Mouse (Mus musculus): ENCODE measurements at regions not wholly inside any gene's neighbourhood (a gene's known extent, or its start where the extent isn't known, plus 50 kb on each side); places are given as distances from the start of the nearest gene placed in this dataset.

- no peak for ATAC-seq
- 85% methylated on average over 6 of the region's 6 CpGs for WGBS
Measured at GRCm38 (mm10) chr2:8562948-8563347, 1053.6 kb upstream of the Celf2 start.

GRCm38 (mm10) chr2:8546116-8546515 is 1036.8 kb upstream of the Celf2 start:
- no peak for ATAC-seq
- Histone ChIP-seq H3K4me2 (no peak overlapping the region), H3K4me3 (no peak overlapping the region), H3K4me1 (no peaks in the 10 kb centered on the region), H3K36me3 (ENCODE audit: poor library complexity, severe bottlenecking) (no peaks in the 10 kb centered on the region), H3K27me3 (no peaks in the 10 kb centered on the region), H3K9ac (no peak overlapping the region), H3K27ac (no peak overlapping the region), H3K9me3 (replicated peaks) (no peaks in the 10 kb centered on the region)

More at GRCm38 (mm10) chr2:8562948-8563347, 1053.6 kb upstream of the Celf2 start:
- Histone ChIP-seq H3K27ac (no peak overlapping the region), H3K4me3 (no peak overlapping the region), H3K4me1 (no peaks in the 10 kb centered on the region), H3K9ac (no peak overlapping the region), H3K4me2 (no peak overlapping the region), H3K9me3 (replicated peaks) (no peaks in the 10 kb centered on the region), H3K36me3 (ENCODE audit: poor library complexity, severe bottlenecking) (no peaks in the 10 kb centered on the region), H3K27me3 (no peaks in the 10 kb centered on the region)

GRCm38 (mm10) chr2:8536842-8537241 is 1027.5 kb upstream of the Celf2 start:
- no peaks in the 10 kb centered on the region for H3K27me3 ChIP-seq
- WGBS, result 13% methylated on average over 1 of the region's 1 CpGs
- H3K4me2 ChIP-seq, result no peak overlapping the region
- no peaks in the 10 kb centered on the region for H3K9me3 ChIP-seq (replicated peaks)
- H3K9ac ChIP-seq, result no peak overlapping the region
- ATAC-seq, result peak; percentile 38; the same call in 1 of the 2 replicates
- no peaks in the 10 kb centered on the region for H3K4me1 ChIP-seq
- H3K36me3 ChIP-seq (ENCODE audit: poor library complexity, severe bottlenecking), result no peaks in the 10 kb centered on the region
- no peak overlapping the region for H3K4me3 ChIP-seq
- no peak overlapping the region for H3K27ac ChIP-seq

- WGBS, result 13% methylated on average over 1 of the region's 1 CpGs
- 0 out of 2 replicates have a peak, but pooled peaks have one; percentile 27 for ATAC-seq
- peak overlapping the region; percentile 12; the same call in 1 of the 2 replicates for H3K27ac ChIP-seq
- H3K4me2 ChIP-seq, result no peak overlapping the region
- H3K4me3 ChIP-seq, result no peak overlapping the region
- no peaks in the 10 kb centered on the region for H3K4me1 ChIP-seq
- no peaks in the 10 kb centered on the region for H3K27me3 ChIP-seq
- no peaks in the 10 kb centered on the region for H3K36me3 ChIP-seq (ENCODE audit: poor library complexity, severe bottlenecking)
- no peak overlapping the region for H3K9ac ChIP-seq
- H3K9me3 ChIP-seq (replicated peaks), result no peaks in the 10 kb centered on the region
Measured at GRCm38 (mm10) chr2:8498466-8498865, 989.1 kb upstream of the Celf2 start.

- Histone ChIP-seq H3K4me2 (no peak overlapping the region), H3K9me3 (replicated peaks) (no peaks in the 10 kb centered on the region), H3K4me1 (peaks cover 4% of the 10 kb centered on the region; the same call in 1 of the 2 replicates), H3K4me3 (no peak overlapping the region), H3K36me3 (ENCODE audit: poor library complexity, severe bottlenecking) (no peaks in the 10 kb centered on the region), H3K9ac (no peak overlapping the region), H3K27me3 (no peaks in the 10 kb centered on the region), H3K27ac (no peak overlapping the region)
- 0 out of 2 replicates have a peak, but pooled peaks have one; percentile 33 for ATAC-seq
- 62% methylated on average over 6 of the region's 6 CpGs for WGBS
Measured at GRCm38 (mm10) chr2:8477827-8478528, 968.6 kb upstream of the Celf2 start.

GRCm38 (mm10) chr2:8470546-8470945 is 961.2 kb upstream of the Celf2 start:
- Histone ChIP-seq H3K9me3 (replicated peaks) (no peaks in the 10 kb centered on the region), H3K4me1 (peaks cover 13% of the 10 kb centered on the region), H3K36me3 (ENCODE audit: poor library complexity, severe bottlenecking) (no peaks in the 10 kb centered on the region), H3K27me3 (no peaks in the 10 kb centered on the region), H3K4me2 (no peak overlapping the region), H3K27ac (no peak overlapping the region), H3K4me3 (no peak overlapping the region), H3K9ac (no peak overlapping the region)
- no peak; the same call in 1 of the 2 replicates for ATAC-seq
- 33% methylated on average over 1 of the region's 1 CpGs for whole genome bisulfite sequencing

- no peaks in the 10 kb centered on the region for H3K27me3 ChIP-seq
- no peaks in the 10 kb centered on the region for H3K36me3 ChIP-seq (ENCODE audit: poor library complexity, severe bottlenecking)
- no peak overlapping the region for H3K9ac ChIP-seq
- H3K4me1 ChIP-seq, result peaks cover 13% of the 10 kb centered on the region
- no peak overlapping the region for H3K4me3 ChIP-seq
- WGBS, result 55% methylated on average over 2 of the region's 2 CpGs
- H3K27ac ChIP-seq, result peak overlapping the region; percentile 60; the same call in 1 of the 2 replicates
- no peak for ATAC-seq
- no peak overlapping the region for H3K4me2 ChIP-seq
- no peaks in the 10 kb centered on the region for H3K9me3 ChIP-seq (replicated peaks)
Measured at GRCm38 (mm10) chr2:8468989-8469388, 959.6 kb upstream of the Celf2 start.

GRCm38 (mm10) chr2:8468351-8468750 is 959.0 kb upstream of the Celf2 start:
- H3K36me3 ChIP-seq (ENCODE audit: poor library complexity, severe bottlenecking), result no peaks in the 10 kb centered on the region
- peak overlapping the region; percentile 60 for H3K27ac ChIP-seq
- no peaks in the 10 kb centered on the region for H3K27me3 ChIP-seq
- ATAC-seq, result 0 out of 2 replicates have a peak, but pooled peaks have one; percentile 19
- no peak overlapping the region for H3K9ac ChIP-seq
- no peaks in the 10 kb centered on the region for H3K9me3 ChIP-seq (replicated peaks)
- no peak overlapping the region for H3K4me3 ChIP-seq
- peaks cover 13% of the 10 kb centered on the region for H3K4me1 ChIP-seq
- H3K4me2 ChIP-seq, result no peak overlapping the region

- H3K4me1 ChIP-seq, result peaks cover 13% of the 10 kb centered on the region
- peak; percentile 88 for ATAC-seq
- H3K27ac ChIP-seq, result peak overlapping the region; percentile 67
- WGBS, result 25% methylated on average over 2 of the region's 2 CpGs
- no peaks in the 10 kb centered on the region for H3K27me3 ChIP-seq
- H3K4me2 ChIP-seq, result no peak overlapping the region
- H3K9me3 ChIP-seq (replicated peaks), result no peaks in the 10 kb centered on the region
- no peak overlapping the region for H3K9ac ChIP-seq
- H3K4me3 ChIP-seq, result no peak overlapping the region
- no peaks in the 10 kb centered on the region for H3K36me3 ChIP-seq (ENCODE audit: poor library complexity, severe bottlenecking)
Measured at GRCm38 (mm10) chr2:8467531-8468203, 958.3 kb upstream of the Celf2 start.

GRCm38 (mm10) chr2:8452566-8453243 is 943.3 kb upstream of the Celf2 start:
- ATAC-seq, result peak; percentile 79
- whole genome bisulfite sequencing, result 26% methylated on average over 3 of the region's 3 CpGs
- Histone ChIP-seq H3K4me3 (no peak overlapping the region), H3K27me3 (no peaks in the 10 kb centered on the region), H3K4me2 (no peak overlapping the region), H3K9ac (no peak overlapping the region), H3K27ac (no peak overlapping the region), H3K4me1 (0 out of 2 replicates have a peak, but pooled peaks cover 7% of the 10 kb centered on the region), H3K36me3 (ENCODE audit: poor library complexity, severe bottlenecking) (no peaks in the 10 kb centered on the region), H3K9me3 (replicated peaks) (no peaks in the 10 kb centered on the region)

- WGBS, result 83% methylated on average over 1 of the region's 1 CpGs
- no peak overlapping the region for H3K9ac ChIP-seq
- H3K27me3 ChIP-seq, result no peaks in the 10 kb centered on the region
- no peak for ATAC-seq
- H3K36me3 ChIP-seq (ENCODE audit: poor library complexity, severe bottlenecking), result no peaks in the 10 kb centered on the region
- H3K9me3 ChIP-seq (replicated peaks), result no peaks in the 10 kb centered on the region
- no peak overlapping the region for H3K27ac ChIP-seq
- H3K4me3 ChIP-seq, result no peak overlapping the region
- no peaks in the 10 kb centered on the region for H3K4me1 ChIP-seq
- no peak overlapping the region for H3K4me2 ChIP-seq
Measured at GRCm38 (mm10) chr2:8441230-8441629, 931.9 kb upstream of the Celf2 start.

GRCm38 (mm10) chr2:8429652-8430343 is 920.4 kb upstream of the Celf2 start:
- H3K4me2 ChIP-seq, result no peak overlapping the region
- H3K4me1 ChIP-seq, result no peaks in the 10 kb centered on the region
- H3K4me3 ChIP-seq, result no peak overlapping the region
- no peak overlapping the region for H3K9ac ChIP-seq
- H3K36me3 ChIP-seq (ENCODE audit: poor library complexity, severe bottlenecking), result no peaks in the 10 kb centered on the region
- H3K27me3 ChIP-seq, result no peaks in the 10 kb centered on the region
- WGBS, result 84% methylated on average over 5 of the region's 5 CpGs
- no peak for ATAC-seq
- H3K27ac ChIP-seq, result no peak overlapping the region
- H3K9me3 ChIP-seq (replicated peaks), result no peaks in the 10 kb centered on the region

Measured in forebrain, embryonic 13.5 days (tissue).